Mouse (Mus musculus) liver, adult 2 months (tissue): Measurements from ENCODE around the gene Ube3c.

Experiments used
- CTCF ChIP-seq: fragments of 200-500 bp; IDR thresholded peaks from 2 replicates; pipeline ENCODE4 v1.5.1; 2011; ENCODE audit warnings: low read depth, low read length, control low read depth
- POLR2A ChIP-seq: fragments of 200-500 bp; IDR thresholded peaks from 2 replicates; pipeline ENCODE4 v1.6.1; 2011; ENCODE audit warnings: low read length, control low read depth; ENCODE audit not compliant: insufficient read depth; ENCODE audit errors: extremely low read depth

- TF ChIP-seq POLR2A (no peak), CTCF (no peak)
Observed at GRCm38 (mm10) chr5:29721159-29721558, 152.1 kb downstream of the Ube3c start.
